Mouse (Mus musculus) lung, postnatal 0 days (tissue): ENCODE results near the gene Cuedc2.

Experiments used
- CTCF ChIP-seq: IDR thresholded peaks from 2 replicates; pipeline ENCODE4 v1.5.1; 2016; ENCODE audit warnings: antibody characterized with exemption, mild to moderate bottlenecking
- EP300 ChIP-seq: IDR thresholded peaks from 2 replicates; pipeline ENCODE4 v1.6.1; 2016; ENCODE audit warnings: antibody characterized with exemption, mild to moderate bottlenecking, control low read depth

- no peak for TF ChIP-seq CTCF
- TF ChIP-seq EP300, result no peak
These were observed 27.2 kb downstream of the Cuedc2 start for GRCm38 (mm10) chr19:46311341-46311740.
